In the genomic region with DNA sequence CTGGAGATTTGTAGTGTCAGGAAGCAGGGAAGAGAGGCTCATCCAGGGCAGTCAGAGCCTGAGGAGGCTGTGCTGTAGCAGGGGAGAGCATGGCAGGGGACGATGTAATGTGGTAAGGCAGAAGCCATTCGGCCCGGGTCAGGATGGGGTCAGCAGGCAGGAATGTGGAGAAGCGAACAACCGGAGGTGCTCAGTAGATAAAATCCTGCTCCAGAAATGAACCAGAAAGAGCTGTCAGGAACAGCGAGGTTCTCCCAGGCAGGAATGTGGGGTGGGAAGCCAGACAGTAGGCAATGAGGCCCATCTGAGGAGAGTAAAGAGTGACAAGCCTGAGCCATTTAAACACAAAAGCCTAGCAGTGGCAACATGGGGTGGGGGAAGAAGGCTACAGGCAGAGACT, we compare ENCODE assay signal across 8 mouse cellular contexts.
DNase-seq lines count a peak whose midpoint lies in the region; ATAC-seq and TF ChIP-seq lines count a peak whose summit lies in the region.

No protein-coding gene starts in this region.

- TF ChIP-seq CTCF in lung, postnatal 0 days (IDR thresholded peaks at IDR 0.05) = no peak

- H3K36me3 ChIP-seq in heart, embryonic 13.5 days = peaks cover 14% of the 10 kb centered on the region
- no peaks in the 10 kb centered on the region for H3K36me3 ChIP-seq in hindbrain, embryonic 14.5 days (replicated peaks; ENCODE audit: control insufficient read depth, insufficient read depth)
- H3K36me3 ChIP-seq in midbrain, embryonic 13.5 days = no peaks in the 10 kb centered on the region
- H3K36me3 ChIP-seq in lung, postnatal 0 days (ENCODE audit: insufficient read depth, low read length) = no peaks in the 10 kb centered on the region

- no peak for DNase-seq in heart, postnatal 14 days
- peak; percentile 75 for DNase-seq in embryo, embryonic 10 days (ENCODE audit: low spot score)
- DNase-seq in hindbrain, embryonic 14.5 days (ENCODE audit: low spot score) = no peak
- no peak for DNase-seq in ovary, postnatal 14 days (ENCODE audit: low spot score)
- no peak for DNase-seq in lung, postnatal 0 days (ENCODE audit: low spot score)
- no peak for DNase-seq in right cerebral cortex, adult 2 months (ENCODE audit: low spot score in 2 of 2)

- TF ChIP-seq EP300 in lung, postnatal 0 days (IDR thresholded peaks at IDR 0.05) = no peak

- H3K9ac ChIP-seq in heart, embryonic 13.5 days = peak overlapping the region; percentile 65
- no peak overlapping the region for H3K9ac ChIP-seq in hindbrain, embryonic 14.5 days
- peak overlapping the region; percentile 39; the same call in 1 of the 2 replicates for H3K9ac ChIP-seq in midbrain, embryonic 13.5 days (replicated peaks)
- no peak overlapping the region for H3K9ac ChIP-seq in lung, postnatal 0 days (replicated peaks; ENCODE audit: low read depth)

- 6% methylated on average over 6 of the region's 6 CpGs for WGBS in heart, embryonic 13.5 days
- 16% methylated on average over 6 of the region's 6 CpGs for WGBS in hindbrain, embryonic 14.5 days
- 32% methylated on average over 6 of the region's 6 CpGs for WGBS in midbrain, embryonic 13.5 days
- WGBS in lung, postnatal 0 days = 5% methylated on average over 6 of the region's 6 CpGs

- no peaks in the 10 kb centered on the region for H3K9me3 ChIP-seq in heart, embryonic 13.5 days
- no peaks in the 10 kb centered on the region for H3K9me3 ChIP-seq in hindbrain, embryonic 14.5 days (ENCODE audit: control insufficient read depth, low read length)
- no peaks in the 10 kb centered on the region for H3K9me3 ChIP-seq in midbrain, embryonic 13.5 days
- no peaks in the 10 kb centered on the region for H3K9me3 ChIP-seq in lung, postnatal 0 days (ENCODE audit: low read length)

- H3K4me2 ChIP-seq in heart, embryonic 13.5 days = peak overlapping the region; percentile 39
- H3K4me2 ChIP-seq in hindbrain, embryonic 14.5 days (replicated peaks) = no peak overlapping the region
- no peak overlapping the region for H3K4me2 ChIP-seq in midbrain, embryonic 13.5 days (replicated peaks)
- H3K4me2 ChIP-seq in lung, postnatal 0 days (replicated peaks; ENCODE audit: low read depth, low read length) = no peak overlapping the region

- H3K27ac ChIP-seq in heart, embryonic 13.5 days (replicated peaks) = peak overlapping the region; percentile 96
- H3K27ac ChIP-seq in hindbrain, embryonic 14.5 days = peak overlapping the region; percentile 33
- peak overlapping the region; percentile 64; the same call in 1 of the 2 replicates for H3K27ac ChIP-seq in midbrain, embryonic 13.5 days
- H3K27ac ChIP-seq in lung, postnatal 0 days (ENCODE audit: low read length) = no peak overlapping the region

- peaks cover 84% of the 10 kb centered on the region for H3K4me1 ChIP-seq in heart, embryonic 13.5 days
- H3K4me1 ChIP-seq in hindbrain, embryonic 14.5 days (replicated peaks; ENCODE audit: control insufficient read depth, insufficient read depth, low read length) = peaks cover 55% of the 10 kb centered on the region
- peaks cover 86% of the 10 kb centered on the region for H3K4me1 ChIP-seq in midbrain, embryonic 13.5 days (replicated peaks)
- H3K4me1 ChIP-seq in lung, postnatal 0 days (ENCODE audit: insufficient read depth, low read depth, low read length) = peaks cover 24% of the 10 kb centered on the region

- H3K27me3 ChIP-seq in heart, embryonic 13.5 days (replicated peaks) = no peaks in the 10 kb centered on the region
- no peaks in the 10 kb centered on the region for H3K27me3 ChIP-seq in hindbrain, embryonic 14.5 days (ENCODE audit: control insufficient read depth, insufficient read depth, low read length)
- no peaks in the 10 kb centered on the region for H3K27me3 ChIP-seq in midbrain, embryonic 13.5 days
- H3K27me3 ChIP-seq in lung, postnatal 0 days (replicated peaks; ENCODE audit: insufficient read depth, low read length) = no peaks in the 10 kb centered on the region

- peak; percentile 48; the same call in 1 of the 2 replicates for ATAC-seq in heart, embryonic 13.5 days (ENCODE audit: extremely low read depth, insufficient number of reproducible peaks, low FRiP score, low TSS enrichment)
- no peak for ATAC-seq in hindbrain, embryonic 14.5 days (ENCODE audit: low FRiP score)
- no peak for ATAC-seq in midbrain, embryonic 13.5 days
- no peak for ATAC-seq in lung, postnatal 0 days

- intact Hi-C loops in heart, postnatal 14 days (cut with DNase I) = no loop called here

- H3K4me3 ChIP-seq in heart, embryonic 13.5 days = no peak overlapping the region
- no peak overlapping the region for H3K4me3 ChIP-seq in hindbrain, embryonic 14.5 days (replicated peaks; ENCODE audit: low read length)
- H3K4me3 ChIP-seq in midbrain, embryonic 13.5 days (replicated peaks) = no peak overlapping the region
- H3K4me3 ChIP-seq in lung, postnatal 0 days (ENCODE audit: low read depth, low read length) = no peak overlapping the region

Comparison
In these comparisons a context has a peak if more than half of its experiments do, and no peak if none do; other contexts are left out.
1. H3K9ac ChIP-seq: peak in heart, embryonic 13.5 days (single experiment) and midbrain, embryonic 13.5 days (single experiment); none in hindbrain, embryonic 14.5 days (single experiment) and lung, postnatal 0 days (single experiment).